Mouse (Mus musculus) layer of hippocampus, adult 2 months (tissue): ENCODE results near the gene Dnajb12. TPM values are rescaled to one million over a fixed set of nuclear protein-coding genes. Genes with fewer than 3 reads are reported as not detected.

ENCODE experiments used
- DNase-seq, 2 experiments: peaks; one replicate each; pipeline ENCODE4 v3.0.0; 2022; ENCODE audit warnings: low spot score in 2 of 2
- H3K27ac ChIP-seq: fragments of 200-600 bp; 2 replicates; pipeline ENCODE4 v1.8.1; 2022
- H3K4me3 ChIP-seq: fragments of 200-600 bp; 2 replicates; pipeline ENCODE4 v1.8.1; 2022; ENCODE audit warnings: mild to moderate bottlenecking
- CTCF ChIP-seq: fragments of 200-600 bp; conservative IDR thresholded peaks from 2 replicates; pipeline ENCODE4 v1.8.1; 2022; ENCODE audit warnings: antibody characterized with exemption, mild to moderate bottlenecking, moderate library complexity
- total RNA-seq, 2 experiments: library from RNA; stranded (reverse); gene quantifications; 2 replicates each; pipeline ENCODE4 v1.2.3; 2021

The Dnajb12 gene
- total RNA-seq, 2 experiments from 2014 or later: 54.4 to 56.8 TPM

DNA sequence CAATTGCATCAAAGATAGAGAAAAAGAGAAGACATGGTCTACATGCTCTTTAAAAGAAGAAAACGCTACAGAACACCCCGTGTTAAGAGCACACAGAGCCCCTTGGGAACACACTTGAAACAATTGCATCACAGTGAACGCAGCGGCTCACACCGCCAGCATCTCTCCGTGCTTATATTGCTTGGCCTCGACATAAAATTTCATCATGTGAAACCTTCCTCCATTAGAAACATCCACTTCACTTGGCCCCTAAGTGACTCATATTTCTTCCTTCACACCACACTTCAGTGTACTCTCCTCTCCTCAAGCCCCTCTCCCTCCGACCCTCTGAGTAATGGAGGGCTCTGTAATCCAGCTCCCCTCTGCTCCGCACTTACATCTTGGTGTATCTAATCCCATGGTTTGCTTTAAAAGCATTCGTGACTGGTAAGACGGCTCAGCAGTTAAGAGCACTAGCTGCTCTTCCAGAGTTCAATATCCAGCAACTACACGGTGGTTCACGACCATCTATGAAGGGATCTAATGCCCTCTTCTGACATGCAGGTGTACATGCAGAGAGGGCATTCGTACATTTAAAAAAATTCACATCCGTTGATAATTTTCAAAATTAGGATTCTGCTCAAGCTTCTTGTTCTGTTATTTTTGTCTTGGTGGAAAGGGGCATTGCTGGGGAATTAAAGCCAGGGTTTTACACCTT is 1.8 kb upstream of the Dnajb12 start:
- Histone ChIP-seq H3K27ac (no peak overlapping the region), H3K4me3 (no peak overlapping the region)
- DNase-seq: no peak
- TF ChIP-seq CTCF: peak; percentile 54

DNA sequence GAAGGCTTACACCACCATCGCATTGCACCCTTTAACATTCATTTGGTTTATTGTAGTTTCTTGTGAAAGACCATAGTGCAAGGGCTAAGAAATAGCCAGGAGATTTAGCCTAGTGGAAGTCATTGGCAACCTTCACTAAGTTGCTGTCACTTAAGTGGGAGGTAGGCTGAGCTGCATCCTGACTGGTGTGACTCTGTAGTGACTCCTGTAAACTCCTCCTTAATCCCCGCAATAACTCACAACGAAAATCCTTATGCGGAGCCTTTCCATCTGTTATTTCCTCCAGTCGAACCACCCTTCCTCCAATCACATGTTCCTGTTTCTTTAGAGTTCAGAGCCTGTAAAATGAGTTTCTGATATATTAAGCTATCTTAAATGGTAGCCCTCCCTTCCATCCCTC is 533 bp upstream of the Dnajb12 start:
- no peak for TF ChIP-seq CTCF
- peak overlapping the region; percentile 100 for H3K27ac ChIP-seq
- peak in 1 of 2 experiments; percentile 48 for DNase-seq
- peak overlapping the region; percentile 77 for H3K4me3 ChIP-seq

GRCm38 (mm10) chr10:59880029-59880386 is 652 bp downstream of the Dnajb12 start:
- Histone ChIP-seq H3K27ac (peak overlapping the region; percentile 100), H3K4me3 (peak overlapping the region; percentile 77)
- DNase-seq: no peak
- 0 out of 2 replicates have a peak, but pooled peaks have one; percentile 5 for TF ChIP-seq CTCF

DNA sequence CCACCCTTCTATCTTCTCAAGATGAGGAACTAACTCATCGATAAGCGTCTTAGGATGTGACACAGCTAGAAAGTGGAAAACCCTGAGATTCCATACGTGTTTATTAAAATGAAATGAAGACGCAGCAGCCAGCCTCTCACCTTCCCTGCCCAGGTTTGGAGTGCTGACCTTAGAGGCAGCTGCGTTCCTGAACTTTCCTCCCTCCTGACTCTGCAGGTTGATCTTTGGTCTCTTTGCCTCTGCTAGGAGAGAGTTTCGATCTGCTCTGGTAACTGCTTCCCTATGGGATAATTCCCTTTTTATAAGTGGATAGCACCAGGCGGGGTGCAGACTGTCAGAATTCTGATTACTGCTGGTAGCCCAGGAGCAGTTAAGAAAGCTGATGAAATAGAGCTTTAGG is 1.5 kb downstream of the Dnajb12 start:
- H3K27ac ChIP-seq: peak overlapping the region; percentile 100; the same call in 1 of the 2 replicates
- no peak for TF ChIP-seq CTCF
- peak overlapping the region; percentile 77 for H3K4me3 ChIP-seq
- no peak for DNase-seq

- H3K4me3 ChIP-seq: no peak overlapping the region
- H3K27ac ChIP-seq: peak overlapping the region; percentile 72
These were observed 5.2 kb downstream of the Dnajb12 start for GRCm38 (mm10) chr10:59884327-59885173.

GRCm38 (mm10) chr10:59885174-59886080 is 6.1 kb downstream of the Dnajb12 start:
- H3K27ac ChIP-seq: peak overlapping the region; percentile 72
- no peak for DNase-seq
- no peak for TF ChIP-seq CTCF
- H3K4me3 ChIP-seq: no peak overlapping the region

More at GRCm38 (mm10) chr10:59884327-59885173, 5.2 kb downstream of the Dnajb12 start:
- TF ChIP-seq CTCF: no peak
- no peak for DNase-seq

- peak overlapping the region; percentile 72 for H3K27ac ChIP-seq
- DNase-seq: no peak
These were observed 6.7 kb downstream of the Dnajb12 start for GRCm38 (mm10) chr10:59886081-59886466.

GRCm38 (mm10) chr10:59887432-59887831 is 8.1 kb downstream of the Dnajb12 start:
- peak overlapping the region; percentile 47; the same call in 1 of the 2 replicates for H3K27ac ChIP-seq
- no peak overlapping the region for H3K4me3 ChIP-seq
- DNase-seq: no peak
- no peak for TF ChIP-seq CTCF

More at GRCm38 (mm10) chr10:59886081-59886466, 6.7 kb downstream of the Dnajb12 start:
- TF ChIP-seq CTCF: no peak
- H3K4me3 ChIP-seq: no peak overlapping the region

DNA sequence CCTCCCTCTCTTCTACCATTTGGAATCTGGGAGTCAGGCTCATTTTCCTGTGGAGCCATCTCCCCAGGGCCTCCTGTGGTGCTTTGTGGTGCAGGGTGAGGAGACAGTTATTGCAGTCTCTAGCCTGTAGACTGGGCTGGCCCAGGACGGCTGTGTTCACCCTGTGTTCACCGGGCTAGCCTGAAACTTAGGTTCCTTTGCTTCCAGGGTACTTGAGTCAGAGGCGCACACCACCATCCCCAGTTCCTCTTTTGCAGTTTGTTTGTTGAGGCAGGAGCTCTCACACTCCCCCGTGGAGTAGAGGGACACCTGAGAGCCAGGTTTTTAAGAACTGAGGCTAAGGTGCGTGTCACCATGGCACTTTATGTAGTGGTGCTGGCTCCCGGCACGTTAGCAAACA is 10.0 kb downstream of the Dnajb12 start:
- peak overlapping the region; percentile 61; the same call in 1 of the 2 replicates for H3K27ac ChIP-seq
- DNase-seq: no peak
- no peak for TF ChIP-seq CTCF
- H3K4me3 ChIP-seq: no peak overlapping the region

GRCm38 (mm10) chr10:59889953-59890751 is 10.8 kb downstream of the Dnajb12 start:
- H3K4me3 ChIP-seq: no peak overlapping the region
- TF ChIP-seq CTCF: no peak

DNA sequence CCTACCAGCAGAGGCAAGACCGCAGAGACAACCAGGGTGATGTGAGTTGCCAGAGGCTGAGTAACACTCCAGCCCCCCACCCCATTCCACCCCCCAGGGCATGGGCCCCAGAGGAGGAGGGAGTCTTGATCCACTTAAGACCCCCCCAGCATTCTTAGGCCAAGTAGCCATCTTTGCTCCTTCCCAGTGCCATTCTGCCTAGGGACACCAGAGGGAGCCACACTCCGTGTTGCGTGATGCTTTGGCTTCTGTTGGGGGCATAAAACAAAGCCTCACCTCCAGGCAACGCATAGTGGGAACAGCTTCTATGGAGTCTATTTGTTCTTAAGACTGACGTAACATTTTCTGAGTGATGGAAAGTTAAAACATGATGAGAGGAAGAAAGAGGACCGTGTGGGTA is 13.6 kb downstream of the Dnajb12 start:
- DNase-seq: peak; percentile 70 to 81
- H3K4me3 ChIP-seq: no peak overlapping the region
- peak; percentile 89 for TF ChIP-seq CTCF
- peak overlapping the region; percentile 82 for H3K27ac ChIP-seq

More at GRCm38 (mm10) chr10:59889953-59890751, 10.8 kb downstream of the Dnajb12 start:
- H3K27ac ChIP-seq: peak overlapping the region; percentile 62
- no peak for DNase-seq
